Mouse (Mus musculus) embryonic stem cell, embryonic (primary cell): ENCODE data around the gene Prpf8.

Source experiments
- CTCF ChIA-PET, 4 experiments: fragments of 300-600 bp in 2 of 4; fragments of 350-600 bp in 2 of 4; sonication (Branson Sonifier 250); formaldehyde crosslinking; loops; one replicate each; lab custom pipeline; 2022; ENCODE audit warnings: inconsistent platforms in 2 of 4; lab: Charles Lee
- POLR2A ChIA-PET, 4 experiments: fragments of 300-600 bp in 2 of 4; fragments of 350-600 bp in 2 of 4; sonication (Branson Sonifier 250); formaldehyde crosslinking; loops; one replicate each; lab custom pipeline; 2022; ENCODE audit warnings: antibody characterized with exemption in 4 of 4, inconsistent platforms in 1 of 4; lab: Charles Lee

Prpf8 gene

GRCm38 (mm10) chr11:75508904-75509303 lies 22.3 kb downstream of the Prpf8 start:
- CTCF ChIA-PET = interaction anchor here in 2 of 4 experiments (2.8 to 2.9 kb wide), 2 partner anchors 22 to 107 kb away, joined by 15 to 30 read pairs; partner anchors contain the start of gene Prpf8 (in 1 of the 2)
- POLR2A ChIA-PET = interaction anchor here in 3 of 4 experiments (0.6 to 7.5 kb wide), 17 partner anchors 10 to 1230 kb away, joined by 3 to 90 read pairs (median 29); partner anchors contain the start of genes Tlcd2 (in 3 of the 3), Prpf8 (in 2 of the 3) and Slc43a2 (in 2 of the 3)

GRCm38 (mm10) chr11:75509741-75510626 lies 23.4 kb downstream of the Prpf8 start, which contains the start of gene Rilp:
TSS of gene Rilp (plus strand) at chr11:75510094.
- ChIA-PET CTCF (interaction anchor here (0.5 to 2.9 kb wide), 93 partner anchors 9 to 855 kb away, joined by 3 to 37 read pairs (median 5); partner anchors contain the start of genes Prpf8 (in 3 of the 4), Slc43a2 (in 3 of the 4), Tlcd2 (in 3 of the 4) and Hic1 (in 2 of the 4)), POLR2A (interaction anchor here (0.5 to 7.5 kb wide), 96 partner anchors 8 to 678 kb away, joined by 3 to 90 read pairs (median 5); partner anchors contain the start of genes Prpf8 (in 4 of the 4), Tlcd2 (in 4 of the 4), Pitpna (in 3 of the 4) and Slc43a2 (in 3 of the 4))

GRCm38 (mm10) chr11:75510627-75510993 lies 24.0 kb downstream of the Prpf8 start:
- ChIA-PET POLR2A (interaction anchor here (0.5 to 7.5 kb wide), 94 partner anchors 9 to 740 kb away, joined by 3 to 90 read pairs (median 6); partner anchors contain the start of genes Prpf8 (in 4 of the 4), Tlcd2 (in 4 of the 4), Pitpna (in 3 of the 4) and Slc43a2 (in 3 of the 4)), CTCF (interaction anchor here (0.5 to 2.9 kb wide), 101 partner anchors 9 to 855 kb away, joined by 3 to 37 read pairs (median 5); partner anchors contain the start of genes Prpf8 (in 3 of the 4), Slc43a2 (in 3 of the 4), Tlcd2 (in 3 of the 4) and Hic1 (in 2 of the 4))

GRCm38 (mm10) chr11:75511213-75511612 lies 24.6 kb downstream of the Prpf8 start:
- POLR2A ChIA-PET = interaction anchor here (0.8 to 7.5 kb wide), 61 partner anchors 9 to 741 kb away, joined by 3 to 90 read pairs (median 7); partner anchors contain the start of genes Prpf8 (in 4 of the 4), Tlcd2 (in 4 of the 4), Pitpna (in 3 of the 4) and Slc43a2 (in 3 of the 4)
- CTCF ChIA-PET = interaction anchor here (0.5 to 2.9 kb wide), 79 partner anchors 8 to 634 kb away, joined by 3 to 37 read pairs (median 6); partner anchors contain the start of genes Prpf8 (in 3 of the 4), Slc43a2 (in 3 of the 4), Tlcd2 (in 3 of the 4) and Hic1 (in 2 of the 4)

- CTCF ChIA-PET = interaction anchor here in 3 of 4 experiments (0.5 to 2.8 kb wide), 6 partner anchors 14 to 292 kb away, joined by 3 to 25 read pairs (median 4); no protein-coding TSS in a partner anchor
- POLR2A ChIA-PET = interaction anchor here in 3 of 4 experiments (0.9 to 7.5 kb wide), 12 partner anchors 13 to 742 kb away, joined by 3 to 90 read pairs (median 6); partner anchors contain the start of genes Prpf8 (in 3 of the 3), Slc43a2 (in 2 of the 3), Tlcd2 (in 2 of the 3) and Mettl16 (in 1 of the 3)
These were observed 25.8 kb downstream of the Prpf8 start for GRCm38 (mm10) chr11:75512301-75513018.

- ChIA-PET CTCF (interaction anchor here in 3 of 4 experiments (0.5 to 1.4 kb wide), 6 partner anchors 10 to 292 kb away, joined by 3 to 9 read pairs (median 5); partner anchors contain the start of gene Tlcd2 (in 1 of the 3)), POLR2A (interaction anchor here in 3 of 4 experiments (0.6 to 7.5 kb wide), 15 partner anchors 14 to 220 kb away, joined by 3 to 79 read pairs (median 4); partner anchors contain the start of genes Prpf8 (in 3 of the 3), Slc43a2 (in 2 of the 3) and Tlcd2 (in 2 of the 3))
These were observed 26.7 kb downstream of the Prpf8 start, which contains the start of gene Scarf1 for GRCm38 (mm10) chr11:75513336-75513735. TSS of gene Scarf1 (plus strand) at chr11:75513540.

GRCm38 (mm10) chr11:75515186-75515585 lies 28.6 kb downstream of the Prpf8 start:
- POLR2A ChIA-PET = interaction anchor here in 2 of 4 experiments (0.8 to 7.5 kb wide), 3 partner anchors 16 to 142 kb away, joined by 3 to 47 read pairs (median 5); partner anchors contain the start of genes Prpf8 (in 1 of the 2) and Slc43a2 (in 1 of the 2)
- CTCF ChIA-PET = interaction anchor here in 2 of 4 experiments (0.6 to 1.6 kb wide), 2 partner anchors 44 to 59 kb away, joined by 3 to 4 read pairs; no protein-coding TSS in a partner anchor

- POLR2A ChIA-PET = interaction anchor here in 3 of 4 experiments (0.6 to 2.6 kb wide), 16 partner anchors 9 to 347 kb away, joined by 3 to 25 read pairs (median 4); partner anchors contain the start of genes Rilp (in 2 of the 3), Slc43a2 (in 2 of the 3) and Pitpna (in 1 of the 3)
- CTCF ChIA-PET = interaction anchor here (0.5 to 2.8 kb wide), 10 partner anchors 9 to 197 kb away, joined by 3 to 20 read pairs (median 10); partner anchors contain the start of genes Slc43a2 (in 3 of the 4) and Rilp (in 2 of the 4)
These were observed 33.4 kb downstream of the Prpf8 start for GRCm38 (mm10) chr11:75519834-75520633.

- POLR2A ChIA-PET = interaction anchor here in 1 of 4 experiments (2.6 to 4.5 kb wide), 2 partner anchors 11 to 61 kb away, joined by 8 to 18 read pairs; partner anchors contain the start of genes Rilp and Tlcd2
These were observed 35.0 kb downstream of the Prpf8 start for GRCm38 (mm10) chr11:75521609-75522008.

GRCm38 (mm10) chr11:75522793-75523192 lies 36.2 kb downstream of the Prpf8 start:
- ChIA-PET POLR2A (interaction anchor here in 1 of 4 experiments (1.5 to 4.5 kb wide), 3 partner anchors 9 to 62 kb away, joined by 5 to 18 read pairs (median 8); partner anchors contain the start of genes Rilp, Slc43a2 and Tlcd2), CTCF (interaction anchor here in 3 of 4 experiments (1.5 to 2.0 kb wide), 4 partner anchors 9 to 12 kb away, joined by 4 to 7 read pairs (median 6); partner anchors contain the start of genes Rilp (in 1 of the 3) and Scarf1 (in 1 of the 3))

More at GRCm38 (mm10) chr11:75521609-75522008, 35.0 kb downstream of the Prpf8 start:
- CTCF ChIA-PET = interaction anchor here in 1 of 4 experiments (1.5 kb wide), 1 partner anchor 11 kb away, joined by 7 read pairs; no protein-coding TSS in a partner anchor

GRCm38 (mm10) chr11:75525531-75526125 lies 39.0 kb downstream of the Prpf8 start:
- ChIA-PET CTCF (interaction anchor here in 3 of 4 experiments (0.9 to 2.1 kb wide), 3 partner anchors 14 to 91 kb away, joined by 3 to 8 read pairs (median 6); partner anchors contain the start of gene Rilp (in 1 of the 3)), POLR2A (interaction anchor here in 2 of 4 experiments (0.7 to 4.5 kb wide), 7 partner anchors 13 to 64 kb away, joined by 3 to 18 read pairs (median 4); partner anchors contain the start of genes Rilp (in 2 of the 2) and Tlcd2 (in 1 of the 2))

GRCm38 (mm10) chr11:75526943-75527342 lies 40.3 kb downstream of the Prpf8 start:
- CTCF ChIA-PET = interaction anchor here in 1 of 4 experiments (2.1 kb wide), 1 partner anchor 16 kb away, joined by 8 read pairs; no protein-coding TSS in a partner anchor
- POLR2A ChIA-PET = interaction anchor here in 2 of 4 experiments (0.6 to 1.1 kb wide), 4 partner anchors 14 to 844 kb away, joined by 3 to 6 read pairs (median 4); no protein-coding TSS in a partner anchor

- CTCF ChIA-PET = interaction anchor here (0.9 to 3.7 kb wide), 46 partner anchors 10 to 405 kb away, joined by 3 to 49 read pairs (median 5); partner anchors contain the start of genes Rilp (in 4 of the 4), Prpf8 (in 2 of the 4), Hic1 (in 1 of the 4) and Pitpna (in 1 of the 4)
These were observed 43.2 kb downstream of the Prpf8 start for GRCm38 (mm10) chr11:75529771-75530170.

GRCm38 (mm10) chr11:75530325-75530724 lies 43.7 kb downstream of the Prpf8 start:
- POLR2A ChIA-PET = interaction anchor here (0.6 to 6.1 kb wide), 43 partner anchors 10 to 383 kb away, joined by 3 to 60 read pairs (median 4); partner anchors contain the start of genes Rilp (in 3 of the 4), Tlcd2 (in 3 of the 4), Pitpna (in 2 of the 4) and Scarf1 (in 2 of the 4)

More at GRCm38 (mm10) chr11:75529771-75530170, 43.2 kb downstream of the Prpf8 start:
- POLR2A ChIA-PET = interaction anchor here (0.6 to 6.1 kb wide), 36 partner anchors 9 to 384 kb away, joined by 3 to 60 read pairs (median 5); partner anchors contain the start of genes Rilp (in 3 of the 4), Tlcd2 (in 3 of the 4), Pitpna (in 2 of the 4) and Scarf1 (in 2 of the 4)

More at GRCm38 (mm10) chr11:75530325-75530724, 43.7 kb downstream of the Prpf8 start:
- CTCF ChIA-PET = interaction anchor here (0.5 to 3.7 kb wide), 60 partner anchors 10 to 405 kb away, joined by 3 to 49 read pairs (median 4); partner anchors contain the start of genes Rilp (in 4 of the 4), Prpf8 (in 2 of the 4), Scarf1 (in 2 of the 4) and Hic1 (in 1 of the 4)
